Mouse (Mus musculus) kidney, adult 2 months (tissue): ENCODE measurements around the gene Tsfm. TPM values are rescaled to one million over a fixed set of nuclear protein-coding genes. Genes with fewer than 3 reads are reported as not detected.
A peak's percentile ranks its signal among the peaks of the same experiment; 100 is the strongest.

Experiments used
- DNase-seq: peaks from one replicate; pipeline ENCODE4 v3.0.0; 2021
- H3K27ac ChIP-seq: fragments of 200-500 bp; 2 replicates; pipeline ENCODE4 v1.5.1; 2012; ENCODE audit warnings: low read depth, low read length, control low read depth, inconsistent platforms; ENCODE audit not compliant: insufficient read depth
- H3K27me3 ChIP-seq: fragments of 200-500 bp; replicated peaks from 2 replicates; pipeline ENCODE4 v1.6.1; 2012; ENCODE audit warnings: mild to moderate bottlenecking, moderate library complexity, low read length, inconsistent platforms; ENCODE audit not compliant: control insufficient read depth, insufficient read depth
- H3K36me3 ChIP-seq: fragments of 200-500 bp; 2 replicates; pipeline ENCODE4 v1.6.1; 2012; ENCODE audit warnings: mild to moderate bottlenecking, moderate library complexity, low read length, inconsistent platforms; ENCODE audit not compliant: control insufficient read depth, insufficient read depth
- H3K4me1 ChIP-seq: fragments of 200-500 bp; 2 replicates; pipeline ENCODE4 v1.6.1; 2011; ENCODE audit warnings: low read length; ENCODE audit not compliant: control insufficient read depth, insufficient read depth
- H3K4me3 ChIP-seq: fragments of 200-500 bp; 2 replicates; pipeline ENCODE4 v1.5.1; 2011; ENCODE audit warnings: mild to moderate bottlenecking, low read depth, low read length, control low read depth; ENCODE audit not compliant: insufficient read depth
- CTCF ChIP-seq: fragments of 200-500 bp; conservative IDR thresholded peaks from 2 replicates; pipeline ENCODE4 v1.5.1; 2011; ENCODE audit warnings: low read depth, mild to moderate bottlenecking, control low read depth, low read length, moderate library complexity, mixed read lengths; ENCODE audit not compliant: insufficient read depth, insufficient read length
- POLR2A ChIP-seq: fragments of 200-500 bp; IDR thresholded peaks from one replicate; pipeline ENCODE4 v1.6.1; 2011; ENCODE audit warnings: low read depth, low read length, control low read depth
- WGBS: fragments of 180-500 bp; shearing (Covaris S2); methylation state at CpG from one replicate; pipeline ENCODE4 v1.1.7; 2018; 5-methylcytosine and 5-hydroxymethylcytosine counted together
- polyA plus RNA-seq: library from polyadenylated mRNA; depleted of rRNA; stranded (reverse); fragments of >200 nt; gene quantifications from 2 replicates; pipeline ENCODE4 v1.2.3, GENCODE M21; 2012

Tsfm gene
- polyA plus RNA-seq, 1 experiment, result 54.0 TPM

DNA sequence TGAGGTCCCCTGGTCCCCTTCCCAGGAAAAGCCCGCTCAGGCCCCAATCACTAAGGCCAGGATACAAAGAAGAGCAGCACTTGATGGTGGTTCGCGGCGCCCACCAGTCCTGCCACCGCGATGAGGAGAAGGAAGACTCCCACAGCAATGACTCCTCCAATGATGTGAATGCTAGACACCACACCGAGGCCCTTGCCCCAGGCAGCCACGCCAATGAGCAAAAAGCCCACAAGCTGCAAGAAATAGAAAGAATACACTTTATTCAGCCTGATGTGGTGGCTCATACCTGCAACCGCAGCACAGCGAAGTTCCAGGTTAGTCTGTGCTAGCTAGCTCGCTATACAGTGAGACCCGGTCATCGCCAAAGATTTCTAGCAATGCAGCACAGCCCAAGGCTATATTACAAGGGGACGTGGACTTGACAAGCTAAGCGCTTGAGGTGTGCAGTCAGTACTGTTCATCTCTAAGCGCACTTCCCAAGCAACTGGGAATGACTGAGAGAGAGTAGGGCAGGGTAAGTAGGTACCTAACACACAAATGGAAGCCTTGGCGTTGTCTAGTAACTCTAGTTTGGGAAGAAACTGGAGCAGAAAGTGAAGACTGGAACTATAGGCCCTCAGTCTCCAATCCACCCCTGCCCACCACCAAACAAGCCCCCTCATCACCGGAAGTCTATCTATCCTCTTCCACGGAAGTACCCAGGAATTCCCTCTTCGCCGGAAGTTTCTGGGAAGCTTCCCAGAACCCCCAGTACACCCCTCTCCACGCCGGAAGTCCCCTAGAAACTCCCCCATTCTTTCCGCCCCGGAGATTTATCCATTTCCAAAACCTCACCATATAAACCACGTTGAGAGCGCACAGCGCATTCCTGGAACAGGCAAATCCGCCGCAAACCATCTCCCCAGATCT lies 38.9 kb upstream of the Tsfm start:
- H3K36me3 ChIP-seq, result peaks cover 1% of the 10 kb centered on the region
- 3% methylated on average over 30 of the region's 30 CpGs for WGBS
- DNase-seq, result no peak
- no peaks in the 10 kb centered on the region; the same call in 1 of the 2 replicates for H3K4me1 ChIP-seq
- peak overlapping the region; percentile 86 for H3K4me3 ChIP-seq
- TF ChIP-seq CTCF (no peak), POLR2A (no peak)
- peak overlapping the region; percentile 71 for H3K27ac ChIP-seq
- no peaks in the 10 kb centered on the region for H3K27me3 ChIP-seq

DNA sequence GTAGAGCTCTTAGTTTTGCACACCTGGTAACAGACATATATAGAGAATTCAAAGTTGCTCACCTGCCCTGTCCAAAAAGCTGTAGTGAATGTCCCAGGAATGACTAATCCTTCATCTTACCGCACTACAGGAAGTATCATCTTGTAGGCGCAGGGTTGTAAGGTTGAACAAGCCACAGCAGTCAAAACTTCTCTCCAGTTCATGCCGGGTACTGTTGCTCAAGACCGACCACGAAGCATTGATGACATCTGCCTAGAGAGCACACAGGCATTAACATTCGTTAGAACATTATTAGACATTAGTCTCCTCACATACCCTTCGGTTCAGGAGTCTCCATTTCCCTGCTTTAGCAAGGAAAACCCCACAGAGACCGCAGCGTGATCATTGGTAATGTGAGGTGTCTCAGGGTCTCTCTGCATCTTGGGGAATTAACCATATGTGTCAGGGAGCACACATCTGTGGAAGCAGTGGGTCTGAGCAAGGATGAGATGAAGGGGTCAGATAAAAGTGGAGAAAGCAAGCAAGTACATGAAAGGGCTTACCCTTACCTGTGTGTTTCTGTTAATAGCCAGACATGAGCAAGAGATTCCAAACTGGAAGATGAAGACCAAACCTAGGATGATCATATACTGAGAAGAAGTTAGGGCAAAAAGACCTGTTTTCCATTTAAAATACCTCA lies 37.9 kb upstream of the Tsfm start:
- TF ChIP-seq POLR2A (no peak), CTCF (no peak)
- WGBS, result 67% methylated on average over 9 of the region's 9 CpGs
- Histone ChIP-seq H3K27ac (no peak overlapping the region), H3K36me3 (peaks cover 1% of the 10 kb centered on the region), H3K4me1 (peaks cover 3% of the 10 kb centered on the region), H3K27me3 (no peaks in the 10 kb centered on the region), H3K4me3 (no peak overlapping the region)
- no peak for DNase-seq

DNA sequence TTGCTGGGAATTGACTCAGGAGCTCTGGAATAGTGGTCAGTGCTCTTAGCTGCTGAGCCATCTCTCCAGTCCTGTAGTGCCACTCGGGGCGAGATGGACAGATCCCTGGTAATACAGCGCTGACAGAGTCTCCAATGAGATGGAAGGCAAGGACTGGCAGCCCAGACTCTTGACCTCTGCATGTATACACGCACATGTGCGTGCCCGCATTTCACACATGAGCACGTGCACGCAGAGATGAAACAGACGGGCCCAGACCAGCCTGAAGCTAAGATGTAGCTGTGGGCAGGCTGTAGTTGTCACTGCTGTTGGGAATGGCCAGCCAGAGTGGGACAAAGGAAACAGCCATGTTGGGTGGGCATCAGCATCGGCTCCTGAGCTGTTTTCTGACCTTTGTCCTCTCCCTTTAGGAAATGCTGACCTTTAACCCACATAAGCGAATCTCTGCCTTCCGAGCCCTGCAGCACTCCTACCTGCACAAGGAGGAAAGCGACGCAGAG lies 35.9 kb upstream of the Tsfm start:
- Histone ChIP-seq H3K4me3 (no peak overlapping the region), H3K27ac (no peak overlapping the region), H3K27me3 (no peaks in the 10 kb centered on the region), H3K36me3 (peaks cover 1% of the 10 kb centered on the region), H3K4me1 (peaks cover 3% of the 10 kb centered on the region)
- DNase-seq, result no peak
- TF ChIP-seq CTCF (no peak), POLR2A (no peak)
- WGBS, result 81% methylated on average over 14 of the region's 14 CpGs

DNA sequence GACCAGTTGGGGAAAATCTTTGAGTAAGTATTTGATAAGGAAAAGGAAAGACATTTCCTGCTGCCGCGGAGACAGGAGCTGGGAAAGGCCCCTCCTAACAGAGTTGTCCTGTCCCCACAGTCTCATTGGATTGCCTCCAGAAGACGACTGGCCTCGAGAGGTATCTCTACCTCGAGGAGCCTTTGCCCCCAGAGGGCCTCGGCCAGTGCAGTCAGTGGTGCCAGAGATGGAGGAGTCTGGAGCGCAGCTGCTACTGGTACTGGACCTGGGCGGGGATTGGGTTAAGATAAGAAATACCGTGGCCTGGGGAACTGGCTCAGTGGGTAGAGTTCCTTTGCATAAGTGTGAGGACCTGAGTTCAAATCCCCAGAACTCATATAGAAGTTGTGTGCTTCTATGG lies 35.3 kb upstream of the Tsfm start:
- TF ChIP-seq CTCF, result no peak
- TF ChIP-seq POLR2A, result no peak
- 61% methylated on average over 9 of the region's 9 CpGs for WGBS

DNA sequence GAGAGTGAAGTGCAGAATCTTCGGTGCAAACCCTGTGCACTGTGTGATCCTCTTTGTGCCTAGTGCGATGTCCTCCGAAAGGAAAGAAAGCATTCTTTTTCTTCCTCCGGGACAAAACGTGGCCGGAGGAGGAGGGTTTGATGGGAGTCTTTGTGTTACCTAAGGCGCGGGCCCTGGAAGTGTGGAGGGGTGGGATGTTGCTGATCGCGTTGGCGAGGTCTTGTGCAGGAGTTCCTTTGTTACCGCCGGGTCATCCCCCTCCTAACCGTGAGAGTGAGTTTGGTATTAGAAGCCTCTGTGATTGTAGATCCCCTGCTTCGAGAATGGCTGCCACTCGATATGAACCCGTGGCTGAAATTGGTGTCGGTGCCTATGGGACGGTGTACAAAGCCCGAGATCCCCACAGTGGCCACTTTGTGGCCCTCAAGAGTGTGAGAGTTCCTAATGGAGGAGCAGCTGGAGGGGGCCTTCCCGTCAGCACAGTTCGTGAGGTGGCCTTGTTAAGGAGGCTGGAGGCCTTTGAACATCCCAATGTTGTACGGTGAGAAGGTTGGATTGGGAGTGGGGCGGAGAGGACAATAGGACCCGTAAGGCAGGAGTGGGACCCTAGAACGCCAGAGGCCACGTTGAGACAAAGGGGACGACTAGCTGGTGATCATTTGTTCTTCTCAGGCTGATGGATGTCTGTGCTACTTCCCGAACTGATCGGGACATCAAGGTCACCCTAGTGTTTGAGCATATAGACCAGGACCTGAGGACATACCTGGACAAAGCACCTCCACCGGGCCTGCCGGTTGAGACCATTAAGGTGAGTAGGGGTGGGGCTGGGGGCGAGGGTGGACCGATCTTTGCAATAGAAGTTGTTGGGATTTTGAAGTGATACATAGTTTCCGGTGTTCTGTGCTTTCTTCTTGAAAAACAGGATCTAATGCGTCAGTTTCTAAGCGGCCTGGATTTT lies 33.6 kb upstream of the Tsfm start:
- Histone ChIP-seq H3K27me3 (no peaks in the 10 kb centered on the region), H3K4me3 (peak overlapping the region; percentile 84), H3K27ac (peak overlapping the region; percentile 79), H3K36me3 (peaks cover 1% of the 10 kb centered on the region), H3K4me1 (peaks cover 3% of the 10 kb centered on the region)
- 9% methylated on average over 37 of the region's 37 CpGs for WGBS
- TF ChIP-seq CTCF, result no peak
- TF ChIP-seq POLR2A, result no peak
- no peak for DNase-seq

More for the DNA sequence above, 35.3 kb upstream of the Tsfm start:
- peaks cover 1% of the 10 kb centered on the region for H3K36me3 ChIP-seq
- H3K27ac ChIP-seq, result no peak overlapping the region
- peak; percentile 60 for DNase-seq
- H3K27me3 ChIP-seq, result no peaks in the 10 kb centered on the region
- peaks cover 3% of the 10 kb centered on the region for H3K4me1 ChIP-seq
- no peak overlapping the region for H3K4me3 ChIP-seq

DNA sequence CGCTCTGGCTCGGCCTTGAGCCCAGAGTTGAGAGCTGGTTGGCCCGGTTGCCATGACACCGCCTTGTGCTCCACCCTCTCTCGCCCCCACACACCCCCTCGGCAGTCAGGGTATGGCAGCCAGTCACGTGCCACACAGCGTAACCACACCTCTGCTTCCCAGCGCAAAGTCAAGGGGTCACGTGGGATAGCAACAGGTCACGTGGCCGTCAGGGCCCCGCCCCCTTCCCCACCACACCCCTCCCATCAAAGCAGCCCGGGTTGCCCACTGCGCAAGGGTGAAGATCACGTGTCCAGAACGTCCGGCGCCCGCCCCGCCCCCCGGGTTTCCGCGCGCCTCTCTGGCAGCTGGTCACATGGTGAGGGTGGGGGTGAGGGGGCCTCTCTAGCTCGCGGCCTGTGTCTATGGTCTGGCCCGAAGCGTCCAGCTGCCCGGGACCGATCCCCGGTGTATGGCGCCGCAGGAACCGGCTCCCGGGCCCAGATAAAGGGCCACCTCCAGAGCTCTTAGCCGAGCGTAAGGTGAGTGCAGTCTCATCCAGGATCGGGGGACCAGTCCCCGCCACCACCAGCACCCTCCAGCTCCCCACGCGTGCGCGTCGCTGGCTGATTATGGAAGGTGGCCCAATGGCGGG lies 32.7 kb upstream of the Tsfm start, which contains the start of gene Cdk4:
Cdk4 (plus strand) TSS at position 296 of the 634 bp plus-strand sequence.
- Histone ChIP-seq H3K27me3 (no peaks in the 10 kb centered on the region), H3K36me3 (peaks cover 1% of the 10 kb centered on the region), H3K4me3 (peak within 1 kb of the TSS; percentile 84), H3K27ac (peak within 1 kb of the TSS; percentile 79), H3K4me1 (peaks cover 3% of the 10 kb centered on the region)
- peak; percentile 99 for DNase-seq
- TF ChIP-seq POLR2A, result peak; percentile 5
- no peak for TF ChIP-seq CTCF
- 1% methylated on average over 46 of the region's 46 CpGs for WGBS
